Mouse (Mus musculus) retina, adult 2 months (tissue): ENCODE data around the gene Rpl36-ps4.
"Not testable (repeated sequence)": the region's sequence is repeated elsewhere in the genome, so short reads cannot be mapped to it uniquely, and the experiment has no call there.

Experiments used
- DNase-seq: peaks from one replicate; pipeline ENCODE4 v3.0.0-alpha.2; 2012; ENCODE audit warnings: low read depth, low spot score

The Rpl36-ps4 gene

DNA sequence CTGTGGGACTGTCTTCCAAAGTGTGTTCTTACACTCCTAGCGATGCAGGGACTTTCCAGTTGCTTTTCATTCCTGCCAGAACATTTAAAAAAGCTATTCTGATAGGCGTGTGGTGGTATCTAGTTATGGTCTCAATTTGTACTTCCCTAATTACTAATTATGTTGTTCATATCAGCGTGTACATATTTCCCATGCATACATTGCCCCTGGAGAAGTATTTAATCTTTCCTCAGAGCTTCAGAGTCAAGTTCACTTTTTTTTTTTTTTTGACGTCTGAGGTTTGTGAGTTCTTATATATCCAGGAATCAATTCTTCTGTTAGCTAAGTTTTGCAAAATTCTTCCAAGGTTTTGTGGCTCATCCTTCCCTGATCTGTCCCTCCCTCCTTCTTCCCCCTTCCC is 15.4 kb downstream of the Rpl36-ps4 start:
- DNase-seq: no peak

DNA sequence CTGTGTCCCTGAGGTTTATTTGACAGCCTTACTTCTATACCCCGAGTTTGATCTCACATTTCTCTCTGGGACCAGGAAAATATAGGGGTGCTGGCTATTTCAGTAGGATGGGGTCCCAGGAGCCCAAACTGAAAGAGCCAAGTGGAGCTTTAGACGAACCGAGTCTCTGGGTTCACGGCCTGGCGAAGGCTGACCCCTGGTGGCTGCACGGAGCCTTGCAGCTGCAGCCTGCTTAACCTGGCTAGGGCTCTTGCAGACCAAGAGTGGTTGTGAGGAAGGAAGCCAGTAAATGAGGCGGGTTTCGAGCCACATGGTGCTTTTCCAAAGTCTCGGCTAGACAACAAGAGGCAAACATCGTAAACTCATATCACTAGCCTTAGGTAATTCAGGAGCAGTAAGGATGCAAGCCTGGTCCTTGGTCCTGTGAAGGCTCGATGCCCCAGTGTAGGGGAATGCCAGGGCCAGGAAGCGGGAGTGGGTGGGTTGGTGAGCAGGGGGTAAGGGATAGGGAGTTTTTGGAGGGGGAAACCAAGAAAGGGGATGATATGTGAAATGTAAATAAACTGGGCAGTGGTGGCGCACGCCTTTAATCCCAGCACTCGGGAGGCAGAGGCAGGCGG is 28.3 kb downstream of the Rpl36-ps4 start:
- DNase-seq: peak; percentile 34

GRCm38 (mm10) chr17:87954618-87955124 is 33.9 kb downstream of the Rpl36-ps4 start:
- not testable (repeated sequence) for DNase-seq

GRCm38 (mm10) chr17:87957096-87957840 is 36.5 kb downstream of the Rpl36-ps4 start:
- DNase-seq: no peak

DNA sequence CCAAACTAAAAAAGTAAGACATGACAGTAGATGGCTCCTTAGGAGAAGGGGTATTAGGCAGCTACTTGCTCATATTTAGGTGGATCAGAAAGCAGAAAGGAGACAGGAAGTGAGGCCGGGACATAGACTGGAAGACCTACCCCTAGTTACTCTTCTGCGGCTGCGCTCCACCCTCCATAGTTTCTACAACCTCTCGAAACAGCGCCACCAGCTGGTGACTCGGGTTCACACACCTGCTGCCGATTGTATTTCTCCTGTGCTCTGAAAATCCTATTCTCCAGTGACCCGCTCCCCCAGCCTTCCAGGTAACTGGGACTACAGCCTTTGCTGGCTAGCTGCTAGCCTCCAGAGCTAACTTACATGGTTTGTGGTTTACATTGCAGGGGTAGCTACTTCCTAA is 37.5 kb downstream of the Rpl36-ps4 start:
- no peak for DNase-seq

- DNase-seq: not testable (repeated sequence)
Observed at GRCm38 (mm10) chr17:87959406-87959805, 38.6 kb downstream of the Rpl36-ps4 start.

DNA sequence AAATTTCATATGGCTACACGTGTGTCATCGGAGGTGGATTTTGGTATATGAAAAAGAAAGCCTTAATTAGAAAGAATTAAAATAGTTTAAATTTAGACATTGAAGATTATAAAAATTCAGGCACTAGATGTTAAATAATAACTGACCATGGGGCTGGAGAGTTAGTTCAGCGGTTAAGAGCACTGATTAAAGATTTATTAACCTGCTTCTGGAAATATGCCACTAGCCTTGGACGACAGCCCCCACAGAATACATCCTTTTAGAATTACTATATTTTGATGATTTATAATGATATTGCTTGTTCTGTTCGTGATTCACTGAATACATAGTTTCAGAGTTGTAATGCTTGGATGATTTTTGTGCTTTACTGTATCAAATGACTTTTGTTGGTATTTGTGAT is 39.2 kb downstream of the Rpl36-ps4 start:
- DNase-seq: not testable (repeated sequence)

- no peak for DNase-seq
Observed at GRCm38 (mm10) chr17:87963081-87964075, 42.6 kb downstream of the Rpl36-ps4 start.

DNA sequence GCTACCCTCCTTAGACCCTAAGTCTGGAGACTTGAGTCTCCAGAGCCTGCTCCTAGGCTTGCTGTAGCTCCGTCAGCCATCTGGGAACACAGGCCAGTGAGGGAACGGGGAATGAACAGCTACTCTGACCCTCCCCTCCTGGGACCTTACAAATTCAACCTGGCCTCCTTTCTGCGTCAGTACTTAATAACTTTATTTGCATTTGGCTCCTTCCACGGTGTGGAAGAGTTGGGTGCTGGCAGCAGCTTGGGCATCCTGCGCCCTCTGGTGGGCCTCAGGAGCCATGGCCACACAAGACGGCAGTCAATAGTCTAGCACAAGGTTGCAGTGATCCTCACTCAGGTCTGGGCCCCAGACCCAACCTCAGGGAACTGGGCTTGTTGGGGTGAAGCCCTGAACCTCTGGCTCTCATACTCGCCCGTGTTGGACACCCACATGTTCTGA is 47.7 kb downstream of the Rpl36-ps4 start:
- DNase-seq: not testable (repeated sequence)
